Mouse (Mus musculus): ENCODE measurements around the gene Mmrn2. TPM values are rescaled to one million over a fixed set of nuclear protein-coding genes. Genes with fewer than 3 reads are reported as not detected.

Mmrn2 gene
- 1.8 and 4.2 TPM in 2 replicates for polyA plus RNA-seq (2014; fragmentation: Nextera tagmentation; extraction: Ambion mirVana)

- H3K4me1 ChIP-seq (ENCODE audit: control insufficient read depth, insufficient read depth, low read length), result 0 out of 2 replicates have a peak, but pooled peaks cover 10% of the 10 kb centered on the region
- H3K4me3 ChIP-seq (replicated peaks; ENCODE audit: low read depth, low read length), result no peak within 1 kb of the TSS
- DNase-seq (no peak), ATAC-seq (ENCODE audit: low FRiP score, low TSS enrichment) (no peak)
- no peaks in the 10 kb centered on the region for H3K36me3 ChIP-seq (ENCODE audit: control insufficient read depth, insufficient read depth, low read length)
- H3K27me3 ChIP-seq (ENCODE audit: control insufficient read depth, insufficient read depth, low read length), result no peaks in the 10 kb centered on the region
- 84% methylated on average over 13 of the region's 13 CpGs for WGBS
- H3K27ac ChIP-seq (replicated peaks; ENCODE audit: low read depth, low read length), result 0 out of 2 replicates have a peak within 1 kb of the TSS, but pooled peaks have one; percentile 2
- no peaks in the 10 kb centered on the region for H3K9me3 ChIP-seq (ENCODE audit: control insufficient read depth, low read length)
- no peak within 1 kb of the TSS for H3K4me2 ChIP-seq (ENCODE audit: low read length)
- 0 out of 2 replicates have a peak within 1 kb of the TSS, but pooled peaks have one; percentile 2 for H3K9ac ChIP-seq (replicated peaks; ENCODE audit: low read length)
Observed at GRCm38 (mm10) chr14:34375415-34375904, at the start of gene Mmrn2. Mmrn2 (plus strand) TSS chr14:34375465.

- 97% methylated on average over 3 of the region's 3 CpGs for WGBS
- Histone ChIP-seq H3K27me3 (ENCODE audit: control insufficient read depth, insufficient read depth, low read length) (no peaks in the 10 kb centered on the region), H3K4me1 (ENCODE audit: control insufficient read depth, insufficient read depth, low read length) (no peaks in the 10 kb centered on the region), H3K9me3 (ENCODE audit: control insufficient read depth, low read length) (no peaks in the 10 kb centered on the region), H3K4me3 (replicated peaks; ENCODE audit: low read depth, low read length) (no peak overlapping the region), H3K36me3 (ENCODE audit: control insufficient read depth, insufficient read depth, low read length) (peaks cover 74% of the 10 kb centered on the region), H3K27ac (replicated peaks; ENCODE audit: low read depth, low read length) (no peak overlapping the region), H3K4me2 (ENCODE audit: low read length) (no peak overlapping the region), H3K9ac (replicated peaks; ENCODE audit: low read length) (no peak overlapping the region)
- ATAC-seq (ENCODE audit: low FRiP score, low TSS enrichment) (no peak), DNase-seq (no peak)
Observed at GRCm38 (mm10) chr14:34326606-34327005, 48.7 kb upstream of the Mmrn2 start.

DNA sequence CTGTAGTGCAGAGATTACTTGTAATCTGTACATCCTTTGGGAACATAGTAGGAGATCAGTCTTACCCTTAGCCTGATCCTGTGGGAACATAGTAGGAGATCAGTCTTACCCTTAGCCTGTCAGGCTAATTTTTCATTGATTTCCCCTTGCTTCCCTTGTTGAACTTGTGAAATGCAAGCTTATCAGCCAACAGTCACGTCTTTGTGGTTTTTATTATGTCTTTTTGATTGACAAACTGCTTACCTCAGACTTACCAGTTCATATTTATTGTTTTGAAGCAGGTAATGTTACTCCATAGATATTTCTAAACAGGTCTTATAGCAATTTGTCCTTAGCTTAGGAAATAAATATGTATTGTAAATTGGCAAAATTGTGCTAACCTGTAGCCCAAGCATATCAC, 47.6 kb upstream of the Mmrn2 start:
- Histone ChIP-seq H3K4me2 (ENCODE audit: low read length) (no peak overlapping the region), H3K4me3 (replicated peaks; ENCODE audit: low read depth, low read length) (no peak overlapping the region), H3K36me3 (ENCODE audit: control insufficient read depth, insufficient read depth, low read length) (peaks cover 77% of the 10 kb centered on the region), H3K27me3 (ENCODE audit: control insufficient read depth, insufficient read depth, low read length) (no peaks in the 10 kb centered on the region), H3K9ac (replicated peaks; ENCODE audit: low read length) (no peak overlapping the region), H3K27ac (replicated peaks; ENCODE audit: low read depth, low read length) (no peak overlapping the region), H3K4me1 (ENCODE audit: control insufficient read depth, insufficient read depth, low read length) (no peaks in the 10 kb centered on the region), H3K9me3 (ENCODE audit: control insufficient read depth, low read length) (no peaks in the 10 kb centered on the region)
- DNase-seq, result no peak
- 89% methylated on average over 1 of the region's 1 CpGs for WGBS
- ATAC-seq (ENCODE audit: low FRiP score, low TSS enrichment), result no peak

GRCm38 (mm10) chr14:34330657-34331158, 44.6 kb upstream of the Mmrn2 start:
- no peaks in the 10 kb centered on the region for H3K27me3 ChIP-seq (ENCODE audit: control insufficient read depth, insufficient read depth, low read length)
- DNase-seq (peak; percentile 30), ATAC-seq (ENCODE audit: low FRiP score, low TSS enrichment) (0 out of 2 replicates have a peak, but pooled peaks have one; percentile 27)
- H3K9me3 ChIP-seq (ENCODE audit: control insufficient read depth, low read length), result no peaks in the 10 kb centered on the region
- H3K4me2 ChIP-seq (ENCODE audit: low read length), result no peak overlapping the region
- H3K36me3 ChIP-seq (ENCODE audit: control insufficient read depth, insufficient read depth, low read length), result peaks cover 79% of the 10 kb centered on the region
- no peaks in the 10 kb centered on the region for H3K4me1 ChIP-seq (ENCODE audit: control insufficient read depth, insufficient read depth, low read length)
- 0 out of 2 replicates have a peak overlapping the region, but pooled peaks have one; percentile 1 for H3K27ac ChIP-seq (replicated peaks; ENCODE audit: low read depth, low read length)
- no peak overlapping the region for H3K9ac ChIP-seq (replicated peaks; ENCODE audit: low read length)
- H3K4me3 ChIP-seq (replicated peaks; ENCODE audit: low read depth, low read length), result no peak overlapping the region
- 91% methylated on average over 9 of the region's 9 CpGs for WGBS

GRCm38 (mm10) chr14:34331886-34332285, 43.4 kb upstream of the Mmrn2 start:
- Histone ChIP-seq H3K4me2 (ENCODE audit: low read length) (no peak overlapping the region), H3K27me3 (ENCODE audit: control insufficient read depth, insufficient read depth, low read length) (no peaks in the 10 kb centered on the region), H3K9ac (replicated peaks; ENCODE audit: low read length) (no peak overlapping the region), H3K9me3 (ENCODE audit: control insufficient read depth, low read length) (no peaks in the 10 kb centered on the region), H3K36me3 (ENCODE audit: control insufficient read depth, insufficient read depth, low read length) (peaks cover 79% of the 10 kb centered on the region), H3K4me1 (ENCODE audit: control insufficient read depth, insufficient read depth, low read length) (no peaks in the 10 kb centered on the region), H3K27ac (replicated peaks; ENCODE audit: low read depth, low read length) (0 out of 2 replicates have a peak overlapping the region, but pooled peaks have one; percentile 2), H3K4me3 (replicated peaks; ENCODE audit: low read depth, low read length) (no peak overlapping the region)
- ATAC-seq (ENCODE audit: low FRiP score, low TSS enrichment) (no peak), DNase-seq (peak; percentile 9)
- 88% methylated on average over 3 of the region's 3 CpGs for WGBS

DNA sequence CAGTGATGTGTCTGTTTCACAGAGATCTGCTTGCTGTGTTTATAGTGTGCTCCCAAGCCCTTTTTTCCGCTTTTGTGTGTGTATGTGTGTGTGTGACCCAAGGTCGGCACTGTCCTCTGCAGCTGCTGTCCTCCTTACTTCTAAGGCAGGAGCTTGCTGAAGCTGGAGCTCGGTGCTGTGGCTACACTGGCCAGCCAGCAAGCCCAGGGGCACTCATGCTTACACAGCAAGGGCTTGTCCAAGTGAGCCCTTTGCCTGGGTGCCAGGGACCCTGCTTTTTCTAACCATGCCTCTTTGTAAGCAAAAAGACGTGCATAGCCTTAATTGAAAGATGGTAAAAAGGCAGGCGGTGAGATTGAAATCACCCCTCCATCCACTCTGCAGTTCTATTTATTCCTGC, 42.8 kb upstream of the Mmrn2 start:
- ATAC-seq (ENCODE audit: low FRiP score, low TSS enrichment), result no peak
- 85% methylated on average over 5 of the region's 5 CpGs for WGBS
- H3K4me2 ChIP-seq (ENCODE audit: low read length), result no peak overlapping the region

GRCm38 (mm10) chr14:34339446-34339845, 35.8 kb upstream of the Mmrn2 start:
- Histone ChIP-seq H3K4me2 (ENCODE audit: low read length) (no peak overlapping the region), H3K27ac (replicated peaks; ENCODE audit: low read depth, low read length) (no peak overlapping the region), H3K4me3 (replicated peaks; ENCODE audit: low read depth, low read length) (no peak overlapping the region), H3K9ac (replicated peaks; ENCODE audit: low read length) (no peak overlapping the region), H3K4me1 (ENCODE audit: control insufficient read depth, insufficient read depth, low read length) (no peaks in the 10 kb centered on the region), H3K36me3 (ENCODE audit: control insufficient read depth, insufficient read depth, low read length) (peaks cover 91% of the 10 kb centered on the region), H3K27me3 (ENCODE audit: control insufficient read depth, insufficient read depth, low read length) (no peaks in the 10 kb centered on the region), H3K9me3 (ENCODE audit: control insufficient read depth, low read length) (no peaks in the 10 kb centered on the region)
- 53% methylated on average over 1 of the region's 1 CpGs for WGBS
- no peak for ATAC-seq (ENCODE audit: low FRiP score, low TSS enrichment)
- no peak for DNase-seq

More for the DNA sequence above, 42.8 kb upstream of the Mmrn2 start:
- H3K4me3 ChIP-seq (replicated peaks; ENCODE audit: low read depth, low read length), result no peak overlapping the region
- no peak overlapping the region for H3K9ac ChIP-seq (replicated peaks; ENCODE audit: low read length)
- H3K36me3 ChIP-seq (ENCODE audit: control insufficient read depth, insufficient read depth, low read length), result peaks cover 81% of the 10 kb centered on the region
- no peaks in the 10 kb centered on the region for H3K27me3 ChIP-seq (ENCODE audit: control insufficient read depth, insufficient read depth, low read length)
- H3K9me3 ChIP-seq (ENCODE audit: control insufficient read depth, low read length), result no peaks in the 10 kb centered on the region
- peak; percentile 14 for DNase-seq
- H3K4me1 ChIP-seq (ENCODE audit: control insufficient read depth, insufficient read depth, low read length), result no peaks in the 10 kb centered on the region
- no peak overlapping the region for H3K27ac ChIP-seq (replicated peaks; ENCODE audit: low read depth, low read length)

- ATAC-seq (ENCODE audit: low FRiP score, low TSS enrichment) (no peak), DNase-seq (no peak)
- Histone ChIP-seq H3K27ac (replicated peaks; ENCODE audit: low read depth, low read length) (no peak overlapping the region), H3K4me2 (ENCODE audit: low read length) (no peak overlapping the region), H3K9me3 (ENCODE audit: control insufficient read depth, low read length) (no peaks in the 10 kb centered on the region), H3K4me3 (replicated peaks; ENCODE audit: low read depth, low read length) (no peak overlapping the region), H3K4me1 (ENCODE audit: control insufficient read depth, insufficient read depth, low read length) (no peaks in the 10 kb centered on the region), H3K9ac (replicated peaks; ENCODE audit: low read length) (no peak overlapping the region), H3K27me3 (ENCODE audit: control insufficient read depth, insufficient read depth, low read length) (no peaks in the 10 kb centered on the region), H3K36me3 (ENCODE audit: control insufficient read depth, insufficient read depth, low read length) (peaks cover 71% of the 10 kb centered on the region)
- WGBS, result 89% methylated on average over 4 of the region's 4 CpGs
Observed at GRCm38 (mm10) chr14:34341993-34342392, 33.3 kb upstream of the Mmrn2 start.

GRCm38 (mm10) chr14:34343078-34343477, 32.2 kb upstream of the Mmrn2 start:
- DNase-seq, result no peak
- WGBS, result 97% methylated on average over 4 of the region's 4 CpGs
- no peak overlapping the region for H3K27ac ChIP-seq (replicated peaks; ENCODE audit: low read depth, low read length)
- H3K36me3 ChIP-seq (ENCODE audit: control insufficient read depth, insufficient read depth, low read length), result peaks cover 61% of the 10 kb centered on the region
- H3K9me3 ChIP-seq (ENCODE audit: control insufficient read depth, low read length), result no peaks in the 10 kb centered on the region
- ATAC-seq (ENCODE audit: low FRiP score, low TSS enrichment), result no peak
- H3K9ac ChIP-seq (replicated peaks; ENCODE audit: low read length), result no peak overlapping the region
- H3K4me2 ChIP-seq (ENCODE audit: low read length), result no peak overlapping the region
- H3K27me3 ChIP-seq (ENCODE audit: control insufficient read depth, insufficient read depth, low read length), result no peaks in the 10 kb centered on the region
- no peaks in the 10 kb centered on the region for H3K4me1 ChIP-seq (ENCODE audit: control insufficient read depth, insufficient read depth, low read length)
- no peak overlapping the region for H3K4me3 ChIP-seq (replicated peaks; ENCODE audit: low read depth, low read length)
